Mouse (Mus musculus) cerebellum, postnatal 10 days (tissue): ENCODE data around the gene Hmbs.
"Not testable (repeated sequence)": the region's sequence is repeated elsewhere in the genome, so short reads cannot be mapped to it uniquely, and the experiment has no call there.

Experiments
- DNase-seq, 2 experiments: peaks; one replicate each; pipeline ENCODE4 v3.0.0; 2021; ENCODE audit warnings: mixed read lengths in 2 of 2

Gene Hmbs

DNA sequence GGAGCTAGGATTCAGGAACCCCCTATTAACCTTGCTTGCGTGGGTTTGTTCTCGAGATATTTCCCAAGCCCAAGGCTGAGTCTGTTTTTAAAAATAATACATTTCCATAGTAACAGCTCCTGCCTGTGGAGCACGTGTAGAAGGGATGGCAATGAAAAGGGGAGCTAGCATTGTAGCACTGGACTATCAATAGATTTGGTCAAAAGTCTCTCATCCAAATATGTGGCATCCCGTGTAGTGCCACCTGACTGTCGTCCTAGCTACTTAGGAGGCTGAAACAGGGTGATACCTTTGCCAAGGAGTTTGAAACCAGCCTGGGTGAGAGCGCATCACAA lies 23.3 kb downstream of the Hmbs start:
- DNase-seq, result peak in 1 of 2 experiments; percentile 32

DNA sequence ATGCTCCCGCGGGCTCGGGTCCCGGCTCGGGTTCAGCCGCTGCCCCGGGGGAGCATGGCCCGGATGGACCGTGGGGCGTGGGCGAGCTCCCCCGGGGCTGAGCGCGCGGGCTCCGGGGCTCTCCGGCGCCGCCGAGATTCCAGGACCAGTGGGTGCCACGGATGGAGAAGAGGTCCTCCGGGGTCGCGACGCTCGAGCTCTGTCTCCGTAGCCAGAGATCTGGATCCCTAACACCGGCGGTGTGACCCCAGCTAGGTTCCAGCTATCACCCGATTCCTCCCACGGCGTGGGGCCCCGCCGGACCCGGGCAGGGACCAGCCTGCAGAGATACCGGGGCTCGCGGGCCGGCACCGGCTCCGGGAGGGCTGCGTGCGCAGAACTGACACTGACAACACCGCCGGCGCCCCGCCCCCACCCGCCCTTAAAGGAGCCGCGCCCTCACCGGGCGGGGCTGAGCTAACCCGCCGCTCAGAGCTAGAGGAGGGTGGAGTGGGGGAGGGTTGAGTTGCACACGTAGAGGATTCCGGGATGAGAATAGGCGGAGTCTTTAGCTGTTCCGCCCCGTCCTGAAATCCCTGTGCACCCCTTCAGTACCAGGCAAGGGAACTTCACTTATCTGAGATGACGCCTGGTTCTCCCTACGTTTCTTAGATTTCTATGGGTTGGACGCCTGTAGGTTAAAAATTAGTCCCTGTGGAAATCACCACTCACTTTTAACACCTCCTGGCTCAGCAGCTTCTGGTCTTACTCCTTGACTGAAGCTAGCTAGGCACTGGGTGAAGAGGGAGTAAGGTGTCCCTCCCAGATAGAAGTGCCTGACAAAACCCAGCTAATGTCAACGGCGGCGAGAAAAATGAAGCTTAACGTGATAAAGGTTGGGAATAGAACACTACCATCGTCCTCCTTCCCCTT lies 23.9 kb downstream of the Hmbs start, which contains the start of gene C2cd2l:
Gene C2cd2l (minus strand): TSS at position 399 of the 912 bp plus-strand sequence.
- DNase-seq, result peak; percentile 95 to 97

DNA sequence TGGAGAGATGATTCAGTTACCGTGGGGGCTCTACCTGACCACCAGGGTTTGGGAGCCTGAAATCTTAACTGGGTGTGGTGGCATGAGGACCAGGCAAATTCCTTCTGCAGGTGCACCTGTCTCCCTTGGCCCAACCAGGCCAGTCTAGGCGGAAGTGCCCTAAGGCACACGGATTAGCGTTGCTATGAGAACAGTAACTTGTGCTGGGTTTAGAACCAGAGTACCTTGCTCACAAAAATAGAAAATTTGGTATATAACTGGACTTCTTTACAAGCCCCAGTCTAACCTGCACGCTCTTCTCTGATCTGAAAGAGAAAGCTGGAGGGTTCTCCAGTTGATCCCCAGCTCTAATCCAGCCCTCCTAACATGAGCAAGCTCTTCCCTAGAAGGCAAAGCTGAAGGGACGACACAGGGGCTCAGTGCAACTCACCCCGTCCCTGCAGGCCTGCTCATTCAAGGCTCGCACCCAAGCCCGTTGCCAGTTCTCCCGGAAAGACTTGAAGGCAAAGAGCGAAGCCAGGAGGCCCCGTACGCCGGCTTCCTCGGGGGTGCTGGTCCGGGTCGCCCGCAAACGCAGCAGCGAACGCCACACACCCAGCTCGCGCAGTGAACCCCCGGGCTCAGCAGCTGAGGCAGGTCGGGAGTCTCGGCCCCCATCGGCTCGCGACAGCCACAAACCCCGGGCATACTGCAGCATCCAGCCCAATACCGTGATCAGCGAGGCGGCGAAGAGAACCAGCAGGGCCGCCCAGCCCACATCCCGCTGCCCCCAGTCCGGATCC lies 24.7 kb downstream of the Hmbs start:
- DNase-seq, result peak in 1 of 2 experiments; percentile 29

DNA sequence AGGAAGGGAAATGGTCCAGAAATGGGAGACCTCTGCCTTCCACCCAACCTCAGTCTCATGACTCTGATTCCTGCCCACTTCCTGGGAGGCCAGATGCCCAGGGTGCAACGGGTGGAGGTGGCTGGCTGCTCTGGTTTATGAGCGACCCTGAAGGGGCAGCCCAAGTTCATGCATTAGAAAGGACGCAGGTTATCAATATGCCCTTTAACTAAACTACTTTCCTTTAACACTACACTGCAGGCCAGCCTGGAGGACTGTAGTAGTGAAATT lies 25.3 kb downstream of the Hmbs start:
- no peak for DNase-seq

DNA sequence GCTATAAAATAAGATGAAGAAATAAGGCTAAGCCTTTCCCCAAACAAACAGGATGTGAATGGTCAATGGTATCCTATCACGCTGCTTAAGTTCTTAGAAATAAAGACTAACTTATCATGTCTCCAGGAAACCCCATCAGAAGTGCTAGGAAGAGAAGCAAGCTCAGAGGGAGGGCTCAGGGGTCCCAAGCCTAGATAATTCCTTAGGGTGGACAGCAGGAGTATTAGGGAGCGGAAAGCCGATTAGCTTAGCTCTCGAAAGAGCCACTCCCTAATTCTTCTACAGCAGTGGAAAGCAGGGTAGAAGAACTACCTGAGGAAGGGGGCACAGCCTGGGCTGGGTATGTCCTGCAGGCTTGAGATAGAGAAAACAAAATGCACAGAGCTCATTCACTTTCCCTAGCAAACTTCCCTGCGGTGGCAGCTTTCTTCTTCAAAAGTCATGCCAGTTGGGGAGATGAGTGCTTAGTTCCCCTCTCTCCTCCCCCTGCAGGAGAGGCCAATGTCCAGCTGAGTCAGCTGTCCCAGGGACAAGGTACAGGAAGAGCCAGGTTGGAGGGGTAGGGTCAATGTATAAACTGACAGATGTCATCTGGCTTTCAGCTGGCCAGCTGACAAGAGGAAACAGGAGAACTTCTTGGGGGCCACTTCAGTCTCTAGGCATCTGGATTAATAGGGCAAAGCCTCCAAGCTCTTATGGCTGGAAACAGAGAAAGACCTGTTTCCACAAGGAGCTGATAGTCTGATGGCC lies 25.8 kb downstream of the Hmbs start:
- DNase-seq, result no peak

DNA sequence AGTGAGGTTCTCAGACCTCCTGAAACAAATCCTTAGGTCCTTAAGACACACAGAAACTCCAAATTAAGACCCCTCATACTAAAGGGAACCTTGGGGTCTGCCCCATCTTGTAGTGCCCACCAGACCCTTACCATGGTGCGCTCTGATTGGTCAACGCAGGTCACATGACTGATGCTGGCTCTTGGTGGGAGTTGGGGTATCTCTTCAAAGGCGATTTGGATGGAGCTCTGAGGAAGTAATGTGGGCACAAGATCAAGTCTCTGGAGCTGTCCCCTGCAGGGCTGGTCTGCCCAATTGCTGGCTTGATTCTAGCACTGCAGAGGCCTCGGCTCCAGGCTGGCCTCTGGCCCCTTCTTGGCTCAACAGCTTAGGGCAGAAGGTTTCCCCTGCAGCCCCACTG lies 26.6 kb downstream of the Hmbs start:
- peak; percentile 41 to 42 for DNase-seq

DNA sequence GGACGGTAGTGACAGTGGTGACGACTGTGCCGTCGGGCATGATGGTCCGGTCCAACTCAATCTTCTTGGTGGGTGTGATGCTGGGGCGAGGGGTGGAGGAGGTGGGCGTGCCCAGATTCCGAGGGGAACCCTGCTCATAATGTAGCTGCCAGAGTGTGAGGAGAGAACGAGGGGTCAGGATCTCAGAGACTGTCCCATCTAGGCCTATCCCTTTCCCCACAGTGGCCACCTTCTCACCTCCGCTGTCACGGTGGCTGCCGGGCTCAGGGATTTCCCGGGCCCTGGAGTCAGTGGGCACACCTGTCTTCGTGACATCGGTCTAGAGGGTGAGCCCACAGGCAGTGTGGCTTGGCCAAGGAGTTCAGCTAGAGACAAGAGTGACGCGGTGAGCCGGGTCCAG lies 29.1 kb downstream of the Hmbs start:
- DNase-seq, result no peak

DNA sequence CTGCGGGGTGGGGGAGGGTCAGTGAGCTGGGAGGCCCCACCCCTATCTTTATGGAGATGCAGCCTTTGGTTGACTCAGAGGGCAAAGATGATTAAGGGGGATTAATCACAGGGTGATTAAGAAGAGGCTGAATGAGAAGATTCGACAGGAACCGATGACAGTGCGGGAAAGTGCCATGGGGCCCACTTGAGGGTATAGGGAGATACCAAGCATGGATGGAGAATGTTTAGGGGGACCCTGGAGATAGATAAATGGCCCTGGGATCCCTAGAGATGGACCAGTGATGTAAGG lies 29.8 kb downstream of the Hmbs start:
- no peak for DNase-seq

DNA sequence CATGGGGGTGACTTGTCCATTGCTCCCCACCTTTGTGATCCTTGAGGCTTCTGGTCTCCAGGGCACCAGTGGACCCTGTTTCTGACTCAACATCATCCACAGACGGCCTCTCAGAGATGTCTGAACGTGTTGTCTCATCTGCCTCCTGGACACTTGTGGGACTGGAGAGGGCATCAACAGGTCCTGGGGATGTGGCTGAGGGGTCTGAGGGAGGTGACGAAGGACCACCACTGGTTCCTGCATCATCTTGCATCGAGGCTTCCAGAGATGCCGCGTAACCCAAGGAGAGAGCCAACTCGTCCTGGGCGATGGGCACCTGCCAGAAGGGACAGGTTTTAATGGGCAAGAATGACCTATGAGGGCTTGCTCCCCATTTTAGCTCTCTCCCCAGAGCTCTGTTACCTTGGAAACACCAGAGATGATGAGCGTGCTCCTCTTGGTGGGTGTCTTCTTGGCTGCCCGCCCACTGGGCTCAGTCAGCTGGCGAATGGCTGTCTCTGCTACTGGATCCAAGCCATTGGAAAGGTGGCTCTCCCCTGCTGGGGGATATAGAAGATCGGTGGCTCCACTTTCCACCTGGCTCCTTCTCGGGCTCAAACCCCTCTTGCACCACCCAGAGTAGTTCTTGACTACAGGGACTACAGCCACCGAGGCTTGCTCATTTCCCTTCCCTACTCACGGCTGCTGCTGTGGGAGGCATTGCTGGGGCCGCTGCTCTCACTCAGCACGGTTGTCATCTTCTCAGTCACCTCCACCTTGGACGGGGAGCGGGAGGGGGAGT lies 30.4 kb downstream of the Hmbs start:
- DNase-seq, result peak; percentile 88

DNA sequence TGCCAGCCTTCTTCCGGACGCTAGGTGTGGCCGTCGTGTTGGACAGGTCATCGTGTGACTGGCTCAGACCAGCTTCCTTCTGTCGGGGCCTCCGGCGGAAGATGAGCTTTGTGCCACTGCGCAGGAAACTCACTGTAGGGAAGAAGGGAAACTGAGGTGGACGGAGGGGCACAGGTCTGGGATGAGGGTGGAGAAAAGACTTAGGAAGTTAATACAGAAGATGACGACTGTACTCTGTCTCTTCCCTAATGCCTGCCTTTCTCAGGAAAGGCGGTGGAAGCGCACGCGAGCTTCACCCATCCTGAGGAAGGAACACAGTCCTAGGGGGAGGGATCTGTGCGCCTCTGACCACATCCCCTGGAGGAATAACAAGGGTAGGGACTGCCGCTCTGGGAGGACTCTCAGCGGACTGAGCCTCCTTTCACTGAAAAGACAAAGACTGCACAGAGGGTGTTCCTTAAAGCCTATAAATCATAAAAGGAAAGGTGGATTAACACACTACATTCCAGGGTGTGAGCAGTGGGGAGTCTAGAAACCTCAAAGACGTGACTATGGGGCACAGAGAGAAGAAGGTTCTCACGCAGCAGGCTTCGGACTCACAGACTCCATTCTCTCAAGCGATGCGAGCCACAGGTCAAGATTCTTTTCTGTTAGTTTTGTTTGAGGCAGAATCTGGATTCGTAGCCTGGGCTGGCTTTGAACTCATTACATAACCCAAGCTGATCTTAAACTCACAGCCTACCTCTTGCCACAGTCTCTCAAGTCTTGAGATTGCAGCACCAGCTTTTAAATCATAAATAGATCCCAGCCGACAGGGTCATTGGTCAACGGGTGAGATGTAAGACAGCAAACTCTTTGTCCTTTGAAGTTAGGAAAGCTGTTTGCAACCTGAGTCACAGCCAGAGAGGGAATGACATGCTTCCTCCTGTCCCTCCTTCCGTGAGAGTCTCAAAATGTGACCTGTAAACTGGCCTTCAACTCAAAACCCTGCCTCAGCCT lies 32.6 kb downstream of the Hmbs start:
- no peak for DNase-seq

DNA sequence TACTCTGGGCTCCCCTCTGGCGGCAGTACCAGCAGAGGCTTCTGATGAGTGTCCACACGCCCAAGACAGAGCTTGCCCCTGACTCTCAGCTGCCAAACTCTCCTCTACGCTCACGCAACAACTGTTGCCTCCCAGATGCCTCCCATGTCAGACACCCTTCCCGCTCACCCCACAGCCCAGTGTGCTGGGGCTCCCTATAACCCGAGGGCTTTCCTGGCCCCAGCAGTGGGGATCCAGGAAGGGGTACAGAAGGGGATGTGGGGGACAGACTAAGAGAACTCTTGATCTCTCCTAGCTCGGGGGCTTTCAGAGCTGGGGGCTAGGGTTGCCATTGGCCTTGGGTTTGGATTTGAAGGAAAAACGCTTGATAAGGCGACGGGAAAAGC lies 33.3 kb downstream of the Hmbs start:
- no peak for DNase-seq

DNA sequence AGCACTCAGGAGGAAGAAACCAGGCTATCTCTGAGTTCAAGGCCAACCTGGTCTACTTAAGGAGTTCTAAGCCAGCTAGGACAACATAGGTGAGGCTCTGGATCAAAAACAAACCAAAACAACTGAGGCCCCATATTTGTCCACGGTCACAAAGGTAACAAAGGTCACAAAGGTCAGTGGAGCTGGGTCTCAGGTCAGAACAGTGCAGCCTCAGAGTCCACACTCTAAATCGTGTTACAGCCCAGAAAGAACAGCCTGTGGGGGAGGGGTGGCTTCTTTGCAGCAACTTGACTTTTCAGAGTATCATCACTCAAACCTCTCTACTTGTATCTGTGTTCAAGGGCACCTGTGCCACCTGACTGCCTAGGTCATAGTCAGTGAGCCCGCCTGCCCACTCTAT lies 34.3 kb downstream of the Hmbs start:
- DNase-seq, result no peak

DNA sequence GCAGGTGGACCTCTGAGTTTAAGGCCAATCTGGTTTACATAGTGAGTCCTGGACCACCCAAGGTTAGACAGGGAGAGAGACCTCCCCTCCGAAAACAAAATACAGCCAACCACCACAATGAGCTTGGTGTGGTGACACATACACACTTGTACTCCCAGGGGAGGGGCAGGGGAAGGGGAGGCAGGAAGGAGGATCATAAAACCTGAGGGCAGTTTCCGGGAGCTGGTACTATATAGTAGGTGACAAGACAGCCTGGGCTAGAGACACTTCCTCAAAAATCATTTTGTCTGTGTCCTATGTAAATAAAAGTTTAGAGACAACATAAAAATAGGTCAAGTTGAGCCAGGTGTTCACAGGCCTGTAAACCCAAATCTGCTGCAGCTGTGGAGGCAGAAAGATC lies 36.8 kb downstream of the Hmbs start:
- DNase-seq, result no peak

DNA sequence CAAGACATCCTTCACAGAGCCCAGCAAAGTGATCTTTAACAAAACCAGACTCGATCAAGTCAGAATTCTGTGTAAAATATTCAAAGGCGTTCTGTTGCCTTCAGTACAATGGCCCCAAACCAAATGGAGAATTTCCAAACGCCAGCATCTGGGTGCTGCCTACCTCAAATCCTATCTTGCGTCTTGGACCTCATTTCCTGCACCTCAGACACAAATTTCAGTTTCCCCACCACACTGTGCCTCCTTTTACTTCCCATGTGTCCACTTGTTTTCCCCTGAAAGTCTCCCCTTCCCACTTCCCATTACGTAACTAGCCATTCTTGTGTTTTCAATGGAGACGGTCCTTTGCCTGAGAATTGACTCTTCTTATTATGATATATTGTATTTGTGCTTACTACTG lies 37.5 kb downstream of the Hmbs start:
- no peak for DNase-seq

DNA sequence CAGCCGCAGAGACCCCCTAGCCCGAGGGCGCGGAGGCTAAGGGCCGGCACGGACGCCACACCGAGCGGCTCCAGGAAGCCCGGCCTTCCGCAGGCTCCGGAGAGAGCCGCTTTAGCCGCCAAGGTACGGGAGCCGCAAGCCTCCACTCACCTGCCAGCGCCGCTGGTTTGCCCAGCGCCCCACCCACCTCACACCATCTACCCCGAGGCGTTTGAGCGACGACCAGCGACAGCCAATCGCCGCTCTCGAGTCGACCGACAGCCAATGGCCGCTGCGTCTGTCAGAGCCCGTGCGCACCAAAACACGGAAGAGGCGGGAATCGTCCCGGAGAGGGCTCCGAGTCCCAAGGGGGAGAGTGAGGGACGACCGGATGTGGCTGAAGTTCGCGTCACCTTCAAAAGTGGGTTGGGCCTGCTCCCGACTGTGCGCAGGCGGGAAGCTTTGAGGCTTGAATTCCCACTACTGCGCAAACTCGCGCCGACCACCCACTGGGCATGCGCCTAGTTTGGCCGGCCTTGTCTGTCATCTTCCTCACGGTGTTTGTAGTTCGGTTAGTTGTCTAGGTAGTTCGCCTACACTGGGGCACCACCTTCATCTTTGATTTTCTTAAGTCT lies 38.5 kb downstream of the Hmbs start, which contains the start of gene Hinfp:
Gene Hinfp (minus strand): TSS at position 206 of the 614 bp plus-strand sequence.
- DNase-seq, result peak; percentile 97 to 99

DNA sequence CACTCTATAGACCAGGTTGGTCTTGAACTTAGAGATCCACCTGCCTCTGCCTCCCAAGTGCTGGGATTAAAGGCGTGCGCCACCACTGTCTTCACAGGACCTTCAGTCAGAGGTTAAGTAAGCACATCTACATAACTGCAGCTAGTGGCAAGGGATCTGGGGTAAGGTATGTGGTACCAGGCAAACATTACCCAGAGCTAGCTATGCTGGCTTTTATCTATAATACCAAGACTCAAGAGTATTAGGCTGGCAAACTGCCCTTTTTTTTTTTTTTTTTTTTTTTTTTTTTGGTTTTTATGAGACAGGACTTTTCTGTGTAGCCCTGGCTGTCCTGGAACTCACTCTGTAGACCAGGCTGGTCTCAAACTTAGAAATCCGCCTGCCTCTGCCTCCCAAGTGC lies 44.0 kb downstream of the Hmbs start:
- DNase-seq, result not testable (repeated sequence)

DNA sequence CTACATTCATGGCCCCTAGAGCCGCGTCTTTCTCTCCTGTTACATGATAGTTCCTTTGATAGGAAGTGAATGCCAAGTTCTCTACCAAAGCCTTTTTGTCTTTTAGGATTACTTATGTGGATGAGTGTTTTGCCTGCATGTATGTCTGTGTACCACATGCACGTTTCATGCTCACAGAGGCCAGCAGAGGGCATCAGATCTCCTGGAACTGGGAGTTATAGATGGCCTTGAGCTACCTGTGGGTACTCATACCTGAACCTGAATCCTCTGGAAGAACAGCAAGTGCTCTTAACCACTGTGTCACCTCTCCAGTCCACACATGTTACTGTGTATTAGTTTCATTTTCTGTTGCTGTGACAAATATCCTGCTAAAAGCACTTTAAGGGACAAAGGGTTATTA lies 51.5 kb downstream of the Hmbs start:
- peak; percentile 73 for DNase-seq

DNA sequence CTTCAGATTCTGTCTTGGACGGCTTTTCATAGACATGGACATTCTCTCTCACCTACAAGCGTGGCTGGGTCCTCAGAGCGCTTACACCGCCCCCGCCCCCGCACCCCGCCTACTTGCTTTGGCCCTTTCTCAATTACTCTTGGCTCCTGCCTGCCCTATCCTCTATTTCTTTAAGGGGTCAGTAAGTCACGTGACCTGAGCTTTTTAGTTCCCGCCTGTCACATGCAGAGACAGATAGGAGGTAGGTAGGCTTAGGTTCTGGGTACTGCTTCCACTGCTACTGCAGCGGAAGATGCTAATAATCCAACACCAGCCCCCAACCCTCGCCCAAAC lies 55.1 kb downstream of the Hmbs start:
- peak; percentile 47 to 51 for DNase-seq

DNA sequence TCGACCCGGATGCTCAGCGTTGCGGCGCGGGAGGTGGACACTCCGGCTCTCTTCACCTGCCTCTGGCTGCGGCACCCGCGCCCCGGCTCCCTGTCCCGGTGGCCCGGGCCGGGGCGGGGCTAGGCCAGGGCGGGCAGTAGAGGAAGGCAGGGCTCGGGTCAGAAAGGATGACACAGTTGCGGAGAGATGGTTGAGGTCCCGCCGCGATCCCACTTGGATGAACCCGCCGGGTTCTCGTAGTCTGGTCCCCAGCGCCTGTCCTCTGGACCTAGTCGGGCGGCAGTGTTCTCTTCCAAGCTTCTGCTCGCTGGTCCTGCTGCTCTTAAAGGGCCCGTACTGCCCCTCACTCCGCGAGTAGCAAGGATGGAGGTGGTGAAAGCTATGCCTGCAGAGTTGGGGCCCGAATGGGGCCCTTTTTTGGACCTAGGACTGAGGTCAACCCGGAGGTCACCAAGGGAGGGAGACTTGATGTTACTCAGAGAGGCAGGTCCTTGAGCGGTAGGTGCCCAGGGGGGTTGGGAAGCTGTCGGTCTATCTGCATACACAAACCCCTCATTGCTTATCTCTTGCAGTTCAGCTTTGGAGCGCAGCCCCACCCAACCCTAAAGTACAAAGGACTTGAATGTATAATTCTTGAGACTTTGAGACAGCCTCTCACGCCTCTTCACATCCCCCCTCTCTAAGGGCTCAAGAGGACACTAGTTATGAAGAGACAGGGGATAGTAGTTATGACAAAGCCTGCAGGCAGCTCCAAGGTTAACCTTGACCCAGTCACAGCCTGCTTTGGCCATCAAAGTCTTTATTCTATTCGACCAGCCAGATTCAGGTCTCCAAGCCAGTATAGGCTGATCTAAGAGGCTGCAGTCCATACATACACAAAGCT lies 55.7 kb downstream of the Hmbs start, which contains the start of gene Abcg4:
Gene Abcg4 (minus strand): TSS at position 540 of the 883 bp plus-strand sequence.
- DNase-seq, result peak in 1 of 2 experiments; percentile 70
